Mouse (Mus musculus): ENCODE measurements at regions not wholly inside any gene's neighbourhood (a gene's known extent, or its start where the extent isn't known, plus 50 kb on each side); places are given as distances from the start of the nearest gene placed in this dataset.

GRCm38 (mm10) chr10:125726546-125726945 lies 239.4 kb upstream of the Lrig3 start:
- no peak for ATAC-seq (ENCODE audit: insufficient number of reproducible peaks, insufficient read depth, low FRiP score, low TSS enrichment, low read depth)

GRCm38 (mm10) chr10:125735744-125736494 lies 230.0 kb upstream of the Lrig3 start:
- 63% methylated on average over 4 of the region's 4 CpGs for WGBS
- Histone ChIP-seq H3K4me2 (no peak overlapping the region), H3K9me3 (no peaks in the 10 kb centered on the region), H3K27ac (no peak overlapping the region), H3K4me1 (no peaks in the 10 kb centered on the region), H3K27me3 (no peaks in the 10 kb centered on the region), H3K4me3 (no peak overlapping the region), H3K36me3 (no peaks in the 10 kb centered on the region), H3K9ac (no peak overlapping the region)
- no peak for ATAC-seq (ENCODE audit: insufficient number of reproducible peaks, insufficient read depth, low FRiP score, low TSS enrichment, low read depth)

More at GRCm38 (mm10) chr10:125726546-125726945, 239.4 kb upstream of the Lrig3 start:
- Histone ChIP-seq H3K36me3 (no peaks in the 10 kb centered on the region), H3K4me1 (peaks cover 4% of the 10 kb centered on the region), H3K9ac (no peak overlapping the region), H3K4me2 (no peak overlapping the region), H3K27ac (no peak overlapping the region), H3K9me3 (no peaks in the 10 kb centered on the region), H3K27me3 (no peaks in the 10 kb centered on the region), H3K4me3 (no peak overlapping the region)
- WGBS = 50% methylated on average over 8 of the region's 8 CpGs

- Histone ChIP-seq H3K27me3 (no peaks in the 10 kb centered on the region), H3K4me1 (peaks cover 25% of the 10 kb centered on the region), H3K36me3 (no peaks in the 10 kb centered on the region), H3K4me2 (peak overlapping the region; percentile 12; the same call in 1 of the 2 replicates), H3K9me3 (no peaks in the 10 kb centered on the region), H3K27ac (0 out of 2 replicates have a peak overlapping the region, but pooled peaks have one; percentile 22), H3K9ac (no peak overlapping the region), H3K4me3 (no peak overlapping the region)
- no peak for ATAC-seq (ENCODE audit: insufficient number of reproducible peaks, insufficient read depth, low FRiP score, low TSS enrichment, low read depth)
- 20% methylated on average over 6 of the region's 6 CpGs for WGBS
Measured at GRCm38 (mm10) chr10:125743181-125743580, 222.8 kb upstream of the Lrig3 start.

GRCm38 (mm10) chr10:125749031-125749585 lies 216.9 kb upstream of the Lrig3 start:
- Histone ChIP-seq H3K4me2 (no peak overlapping the region), H3K36me3 (no peaks in the 10 kb centered on the region), H3K9ac (no peak overlapping the region), H3K4me3 (no peak overlapping the region), H3K27me3 (no peaks in the 10 kb centered on the region), H3K27ac (no peak overlapping the region), H3K9me3 (no peaks in the 10 kb centered on the region), H3K4me1 (peaks cover 14% of the 10 kb centered on the region)
- WGBS = 72% methylated on average over 6 of the region's 6 CpGs
- ATAC-seq (ENCODE audit: insufficient number of reproducible peaks, insufficient read depth, low FRiP score, low TSS enrichment, low read depth) = no peak

GRCm38 (mm10) chr10:125752506-125753218 lies 213.3 kb upstream of the Lrig3 start:
- Histone ChIP-seq H3K27ac (no peak overlapping the region), H3K4me3 (no peak overlapping the region), H3K9ac (no peak overlapping the region), H3K9me3 (no peaks in the 10 kb centered on the region), H3K4me2 (no peak overlapping the region), H3K4me1 (0 out of 2 replicates have a peak, but pooled peaks cover 5% of the 10 kb centered on the region), H3K36me3 (no peaks in the 10 kb centered on the region), H3K27me3 (no peaks in the 10 kb centered on the region)
- whole genome bisulfite sequencing = 56% methylated on average over 10 of the region's 10 CpGs
- ATAC-seq (ENCODE audit: insufficient number of reproducible peaks, insufficient read depth, low FRiP score, low TSS enrichment, low read depth) = no peak

GRCm38 (mm10) chr10:125759171-125759570 lies 206.8 kb upstream of the Lrig3 start:
- H3K4me3 ChIP-seq = no peak overlapping the region
- ATAC-seq (ENCODE audit: insufficient number of reproducible peaks, insufficient read depth, low FRiP score, low TSS enrichment, low read depth) = no peak
- WGBS = 89% methylated on average over 3 of the region's 3 CpGs
- no peaks in the 10 kb centered on the region for H3K36me3 ChIP-seq
- H3K9me3 ChIP-seq = peaks cover 3% of the 10 kb centered on the region; the same call in 1 of the 2 replicates
- H3K4me2 ChIP-seq = no peak overlapping the region
- no peak overlapping the region for H3K9ac ChIP-seq
- H3K4me1 ChIP-seq = 0 out of 2 replicates have a peak, but pooled peaks cover under 1% of the 10 kb centered on the region
- H3K27me3 ChIP-seq = no peaks in the 10 kb centered on the region
- no peak overlapping the region for H3K27ac ChIP-seq

- Histone ChIP-seq H3K27ac (no peak overlapping the region), H3K9me3 (peaks cover 3% of the 10 kb centered on the region; the same call in 1 of the 2 replicates), H3K4me2 (no peak overlapping the region), H3K4me3 (no peak overlapping the region), H3K36me3 (no peaks in the 10 kb centered on the region), H3K27me3 (no peaks in the 10 kb centered on the region), H3K9ac (no peak overlapping the region), H3K4me1 (peaks cover 15% of the 10 kb centered on the region)
- 74% methylated on average over 16 of the region's 16 CpGs for WGBS
- no peak for ATAC-seq (ENCODE audit: insufficient number of reproducible peaks, insufficient read depth, low FRiP score, low TSS enrichment, low read depth)
Measured at GRCm38 (mm10) chr10:125762367-125763068, 203.4 kb upstream of the Lrig3 start.

GRCm38 (mm10) chr10:125764402-125765102 lies 201.4 kb upstream of the Lrig3 start:
- no peak overlapping the region for H3K27ac ChIP-seq
- H3K4me1 ChIP-seq = peaks cover 15% of the 10 kb centered on the region
- no peaks in the 10 kb centered on the region for H3K27me3 ChIP-seq
- H3K4me2 ChIP-seq = no peak overlapping the region
- peaks cover 3% of the 10 kb centered on the region; the same call in 1 of the 2 replicates for H3K9me3 ChIP-seq
- 34% methylated on average over 10 of the region's 10 CpGs for WGBS
- no peak overlapping the region for H3K9ac ChIP-seq
- no peak for ATAC-seq (ENCODE audit: insufficient number of reproducible peaks, insufficient read depth, low FRiP score, low TSS enrichment, low read depth)
- no peak overlapping the region for H3K4me3 ChIP-seq
- H3K36me3 ChIP-seq = no peaks in the 10 kb centered on the region

GRCm38 (mm10) chr10:125765103-125765820 lies 200.7 kb upstream of the Lrig3 start:
- no peak overlapping the region for H3K4me2 ChIP-seq
- 0 out of 2 replicates have a peak overlapping the region, but pooled peaks have one; percentile 11 for H3K27ac ChIP-seq
- peaks cover 3% of the 10 kb centered on the region; the same call in 1 of the 2 replicates for H3K9me3 ChIP-seq
- H3K27me3 ChIP-seq = no peaks in the 10 kb centered on the region
- WGBS = 57% methylated on average over 10 of the region's 10 CpGs
- H3K4me3 ChIP-seq = no peak overlapping the region
- H3K4me1 ChIP-seq = peaks cover 15% of the 10 kb centered on the region
- no peak overlapping the region for H3K9ac ChIP-seq
- no peak for ATAC-seq (ENCODE audit: insufficient number of reproducible peaks, insufficient read depth, low FRiP score, low TSS enrichment, low read depth)
- no peaks in the 10 kb centered on the region for H3K36me3 ChIP-seq

GRCm38 (mm10) chr10:125768281-125768680 lies 197.7 kb upstream of the Lrig3 start:
- Histone ChIP-seq H3K36me3 (no peaks in the 10 kb centered on the region), H3K4me2 (no peak overlapping the region), H3K9me3 (no peaks in the 10 kb centered on the region), H3K4me1 (peaks cover 27% of the 10 kb centered on the region), H3K4me3 (no peak overlapping the region), H3K27me3 (no peaks in the 10 kb centered on the region), H3K27ac (no peak overlapping the region), H3K9ac (no peak overlapping the region)
- no peak for ATAC-seq (ENCODE audit: insufficient number of reproducible peaks, insufficient read depth, low FRiP score, low TSS enrichment, low read depth)
- 62% methylated on average over 3 of the region's 3 CpGs for WGBS
